In genomic region chr1:56914279-56914678, GRCm38 (mm10) we compare ENCODE assay signal across 21 mouse cellular contexts.
A peak's percentile ranks its signal among the peaks of the same experiment; 100 is the strongest.
DNase-seq lines count a peak whose midpoint lies in the region; ATAC-seq and TF ChIP-seq lines count a peak whose summit lies in the region.
"Had no signal": no experiment of that assay in that cellular context is flagged by ENCODE, and none has a peak within 500 bp of the region (broad histone marks: within the 10 kb centered on the region; RNA-seq: fewer than 3 reads in every experiment).

No protein-coding gene starts in this region.

- no peaks in the 10 kb centered on the region for H3K9me3 ChIP-seq in lung, postnatal 0 days (ENCODE audit: low read length)
- H3K9me3 ChIP-seq: embryonic facial prominence, embryonic 15.5 days; forebrain, embryonic 10.5 days; heart, embryonic 13.5 days; hindbrain, embryonic 15.5 days had no signal

- H3K4me1 ChIP-seq in cortical plate, adult 2 months (ENCODE audit: control insufficient read depth, insufficient read depth, low read length): peaks cover 9% of the 10 kb centered on the region
- H3K4me1 ChIP-seq in lung, postnatal 0 days (ENCODE audit: insufficient read depth, low read depth, low read length): no peaks in the 10 kb centered on the region
- H3K4me1 ChIP-seq: embryonic facial prominence, embryonic 15.5 days; forebrain, embryonic 10.5 days; heart, embryonic 13.5 days; hindbrain, embryonic 15.5 days had no signal

- TF ChIP-seq EP300 in lung, postnatal 0 days (IDR thresholded peaks at IDR 0.05): no peak

- H3K9ac ChIP-seq in lung, postnatal 0 days (replicated peaks; ENCODE audit: low read depth): no peak overlapping the region
- H3K9ac ChIP-seq: embryonic facial prominence, embryonic 15.5 days; heart, embryonic 13.5 days; hindbrain, embryonic 15.5 days had no signal

- H3K27ac ChIP-seq in left cerebral cortex, adult 2 months: peak overlapping the region; percentile 75
- H3K27ac ChIP-seq in cortical plate, adult 2 months (ENCODE audit: insufficient read depth, low read length): peak overlapping the region; percentile 82; the same call in 1 of the 2 replicates
- H3K27ac ChIP-seq in lung, postnatal 0 days (ENCODE audit: low read length): no peak overlapping the region
- H3K27ac ChIP-seq: embryonic facial prominence, embryonic 15.5 days; forebrain, embryonic 10.5 days; heart, embryonic 13.5 days; hindbrain, embryonic 15.5 days had no signal

- H3K4me2 ChIP-seq in lung, postnatal 0 days (replicated peaks; ENCODE audit: low read depth, low read length): no peak overlapping the region
- H3K4me2 ChIP-seq: embryonic facial prominence, embryonic 15.5 days; heart, embryonic 13.5 days; hindbrain, embryonic 15.5 days had no signal

- DNase-seq in left cerebral cortex, adult 2 months (ENCODE audit: extremely low spot score in 1 of 2, low spot score in 2 of 2): no peak
- no peak for DNase-seq in left cerebral cortex, postnatal 4 days
- peak; percentile 77 for DNase-seq in brain, adult 2 months (ENCODE audit: low read depth, low spot score)
- DNase-seq in left cerebral cortex, postnatal 25 days (ENCODE audit: low spot score in 2 of 2): peak; percentile 47 to 91
- DNase-seq in lung, postnatal 0 days (ENCODE audit: low spot score): no peak
- no peak for DNase-seq in kidney, postnatal 25 days
- DNase-seq: adrenal gland, adult 2 months; adrenal gland, postnatal 36 days; cerebellum, adult 11 months; cerebellum, adult 9-11 months; cerebellum, postnatal 36 days; gastrocnemius, postnatal 36 days; heart, adult 11 months; heart, postnatal 36 days had no signal

- H3K27me3 ChIP-seq in lung, postnatal 0 days (replicated peaks; ENCODE audit: insufficient read depth, low read length): no peaks in the 10 kb centered on the region
- H3K27me3 ChIP-seq: embryonic facial prominence, embryonic 15.5 days; heart, embryonic 13.5 days; hindbrain, embryonic 15.5 days had no signal

- no peak for TF ChIP-seq CTCF in left cerebral cortex, adult 2 months (IDR thresholded peaks at IDR 0.05)
- no peak for TF ChIP-seq CTCF in cortical plate, adult 2 months (IDR thresholded peaks at IDR 0.05; ENCODE audit: extremely low read depth, insufficient read depth, low read length)
- no peak for TF ChIP-seq CTCF in lung, postnatal 0 days (IDR thresholded peaks at IDR 0.05)

- no peaks in the 10 kb centered on the region for H3K36me3 ChIP-seq in lung, postnatal 0 days (ENCODE audit: insufficient read depth, low read length)
- H3K36me3 ChIP-seq: embryonic facial prominence, embryonic 15.5 days; forebrain, embryonic 10.5 days; heart, embryonic 13.5 days; hindbrain, embryonic 15.5 days had no signal

- TF ChIP-seq POLR2A in cortical plate, adult 2 months (IDR thresholded peaks at IDR 0.05; ENCODE audit: extremely low read depth, insufficient read depth, low read length): no peak

- 83% methylated on average over 6 of the region's 6 CpGs for WGBS in lung, postnatal 0 days

- intact Hi-C loops in left cerebral cortex, adult 2 months (cut with DNase I): no loop called here
- intact Hi-C loops in left cerebral cortex, postnatal 4 days (cut with DNase I): no loop called here
- intact Hi-C loops in left cerebral cortex, postnatal 25 days (cut with DNase I): no loop called here

- no peak for ATAC-seq in lung, postnatal 0 days
- ATAC-seq: forebrain, embryonic 14.5 days had no signal

- H3K4me3 ChIP-seq in left cerebral cortex, adult 2 months: no peak overlapping the region
- H3K4me3 ChIP-seq in cortical plate, adult 2 months (ENCODE audit: insufficient read depth, low read length): no peak overlapping the region
- no peak overlapping the region for H3K4me3 ChIP-seq in lung, postnatal 0 days (ENCODE audit: low read depth, low read length)
- H3K4me3 ChIP-seq: embryonic facial prominence, embryonic 15.5 days; erythroblast, embryonic 14.5 days; forebrain, embryonic 10.5 days; heart, embryonic 13.5 days; hindbrain, embryonic 15.5 days had no signal

Comparison
In these comparisons a context has a peak if more than half of its experiments do, and no peak if none do; other contexts are left out.
1. DNase-seq: peak in brain, adult 2 months (single experiment) and left cerebral cortex, postnatal 25 days (2 of 2); none in left cerebral cortex, adult 2 months (0 of 2), left cerebral cortex, postnatal 4 days (single experiment), lung, postnatal 0 days (single experiment) and kidney, postnatal 25 days (0 of 2).